Mouse (Mus musculus) kidney, embryonic 16.5 days (tissue): ENCODE data around the gene Rpl12. TPM values are rescaled to one million over a fixed set of nuclear protein-coding genes. Genes with fewer than 3 reads are reported as not detected.
"Not testable (repeated sequence)": the region's sequence is repeated elsewhere in the genome, so short reads cannot be mapped to it uniquely, and the experiment has no call there.

ENCODE experiments used
- ATAC-seq: fragments of 200-750 bp; cut with Nextera tagmentation; 2 replicates; pipeline ENCODE4 v1.8.0; 2017; ENCODE audit warnings: moderate TSS enrichment; ENCODE audit not compliant: low FRiP score, low TSS enrichment
- H3K27ac ChIP-seq: fragments of 300-500 bp; sonication (generic); 2 replicates; pipeline ENCODE4 v1.5.1; 2014; ENCODE audit warnings: low read length
- H3K27me3 ChIP-seq: fragments of 300-500 bp; sonication (generic); 2 replicates; pipeline ENCODE4 v1.6.1; 2014; ENCODE audit warnings: low read length, control low read depth, mixed read lengths; ENCODE audit not compliant: insufficient read depth
- H3K36me3 ChIP-seq: fragments of 300-500 bp; sonication (generic); 2 replicates; pipeline ENCODE4 v1.6.1; 2014; ENCODE audit warnings: low read length, control low read depth, mixed read lengths; ENCODE audit not compliant: insufficient read depth
- H3K4me1 ChIP-seq: fragments of 300-500 bp; sonication (generic); 2 replicates; pipeline ENCODE4 v1.6.1; 2014; ENCODE audit warnings: low read length, control low read depth, mixed read lengths; ENCODE audit not compliant: insufficient read depth
- H3K4me2 ChIP-seq: fragments of 300-500 bp; sonication (generic); replicated peaks from 2 replicates; pipeline ENCODE4 v1.6.1; 2014; ENCODE audit warnings: low read depth, low read length
- H3K4me3 ChIP-seq: fragments of 300-500 bp; sonication (generic); 2 replicates; pipeline ENCODE4 v1.5.1; 2014; ENCODE audit warnings: mild to moderate bottlenecking, low read length
- H3K9ac ChIP-seq: fragments of 300-500 bp; sonication (generic); replicated peaks from 2 replicates; pipeline ENCODE4 v1.6.1; 2014; ENCODE audit warnings: low read length
- H3K9me3 ChIP-seq: fragments of 300-500 bp; sonication (generic); 2 replicates; pipeline ENCODE4 v1.6.1; 2016; ENCODE audit warnings: low read length, control low read depth
- WGBS: fragments of 180-500 bp; shearing (Covaris S2); extraction: QIAGEN DNeasy Blood & Tissue Kit; methylation state at CpG from one replicate; pipeline ENCODE4 v1.1.7; 2014; 5-methylcytosine and 5-hydroxymethylcytosine counted together
- polyA plus RNA-seq: library from polyadenylated mRNA; unstranded; fragments of >200 nt; fragmentation: Nextera tagmentation; extraction: Ambion mirVana; gene quantifications from 2 replicates; pipeline ENCODE4 v1.2.1, GENCODE M21; 2015

Gene Rpl12
- polyA plus RNA-seq, 1 experiment from 2014 or later, result 176 TPM

DNA sequence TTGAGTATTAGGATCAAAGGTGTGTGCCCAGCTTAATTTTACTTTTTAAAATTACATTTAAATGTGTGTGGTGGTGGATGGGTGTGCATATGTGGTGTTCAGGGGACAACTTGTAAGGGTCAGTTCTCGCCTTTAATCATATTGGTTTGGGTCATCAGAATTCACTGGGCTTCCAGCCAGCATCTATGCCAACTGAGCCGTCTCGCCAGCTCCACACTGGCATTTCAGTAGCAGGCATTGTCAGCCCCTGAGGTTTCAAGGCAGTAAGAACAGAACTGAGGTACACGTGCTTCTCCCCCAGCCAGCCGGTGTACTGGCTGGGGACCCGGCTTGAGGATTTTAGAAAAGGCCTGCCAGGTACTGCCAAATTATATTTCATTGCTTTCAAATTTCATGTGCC is 35.7 kb downstream of the Rpl12 start:
- Histone ChIP-seq H3K4me3 (no peak overlapping the region), H3K27ac (no peak overlapping the region), H3K27me3 (no peaks in the 10 kb centered on the region), H3K4me1 (no peaks in the 10 kb centered on the region; the same call in 1 of the 2 replicates), H3K4me2 (no peak overlapping the region), H3K9ac (no peak overlapping the region), H3K9me3 (no peaks in the 10 kb centered on the region), H3K36me3 (no peaks in the 10 kb centered on the region)
- ATAC-seq, result no peak
- 86% methylated on average over 6 of the region's 6 CpGs for WGBS

DNA sequence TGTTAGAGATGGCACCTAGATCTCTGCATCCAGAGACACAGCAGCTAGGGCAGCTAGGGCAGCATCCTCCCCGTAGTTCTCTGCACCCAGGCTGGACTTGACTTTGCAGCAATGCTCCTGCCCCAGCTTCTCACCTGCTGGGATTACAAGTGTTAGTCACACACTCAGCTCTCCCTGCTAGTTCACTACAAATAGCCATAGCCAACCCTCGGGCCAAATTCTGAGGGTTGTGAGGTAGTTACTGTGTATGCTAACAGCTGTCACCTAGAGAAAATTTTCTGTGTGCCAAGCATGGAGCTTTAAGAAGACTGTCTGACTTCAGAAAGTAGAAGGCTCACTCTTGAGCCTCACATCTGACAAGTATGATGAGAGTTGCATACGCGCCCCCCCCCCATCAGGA is 36.4 kb downstream of the Rpl12 start:
- no peak overlapping the region for H3K4me2 ChIP-seq
- H3K27ac ChIP-seq, result no peak overlapping the region
- H3K36me3 ChIP-seq, result no peaks in the 10 kb centered on the region
- no peaks in the 10 kb centered on the region for H3K4me1 ChIP-seq
- H3K9ac ChIP-seq, result no peak overlapping the region
- H3K27me3 ChIP-seq, result no peaks in the 10 kb centered on the region
- no peak for ATAC-seq
- 87% methylated on average over 4 of the region's 4 CpGs for WGBS
- H3K4me3 ChIP-seq, result no peak overlapping the region
- no peaks in the 10 kb centered on the region for H3K9me3 ChIP-seq

DNA sequence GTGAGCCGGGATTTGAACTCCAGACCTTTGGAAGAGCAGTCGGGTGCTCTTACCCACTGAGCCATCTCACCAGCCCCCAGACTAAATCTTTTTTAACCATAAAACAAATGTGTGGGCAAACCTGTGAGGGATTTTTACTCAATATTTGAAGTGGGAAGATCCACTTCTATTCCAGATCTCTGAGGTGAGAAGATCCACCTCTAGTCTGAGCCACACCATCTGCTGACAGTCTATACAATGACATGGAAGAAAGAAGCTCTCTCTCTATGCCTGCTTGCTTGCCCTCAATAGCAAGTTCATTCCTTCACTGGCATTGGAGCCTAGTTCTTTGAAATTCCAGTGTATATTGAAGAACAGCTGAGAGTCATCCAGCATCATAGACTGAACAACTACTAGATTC is 38.4 kb downstream of the Rpl12 start:
- H3K4me3 ChIP-seq, result no peak overlapping the region
- no peaks in the 10 kb centered on the region for H3K36me3 ChIP-seq
- H3K27ac ChIP-seq, result no peak overlapping the region
- ATAC-seq, result no peak
- H3K4me2 ChIP-seq, result no peak overlapping the region
- H3K9me3 ChIP-seq, result no peaks in the 10 kb centered on the region
- whole genome bisulfite sequencing, result 73% methylated on average over 2 of the region's 2 CpGs
- H3K4me1 ChIP-seq, result no peaks in the 10 kb centered on the region
- no peak overlapping the region for H3K9ac ChIP-seq
- H3K27me3 ChIP-seq, result no peaks in the 10 kb centered on the region

DNA sequence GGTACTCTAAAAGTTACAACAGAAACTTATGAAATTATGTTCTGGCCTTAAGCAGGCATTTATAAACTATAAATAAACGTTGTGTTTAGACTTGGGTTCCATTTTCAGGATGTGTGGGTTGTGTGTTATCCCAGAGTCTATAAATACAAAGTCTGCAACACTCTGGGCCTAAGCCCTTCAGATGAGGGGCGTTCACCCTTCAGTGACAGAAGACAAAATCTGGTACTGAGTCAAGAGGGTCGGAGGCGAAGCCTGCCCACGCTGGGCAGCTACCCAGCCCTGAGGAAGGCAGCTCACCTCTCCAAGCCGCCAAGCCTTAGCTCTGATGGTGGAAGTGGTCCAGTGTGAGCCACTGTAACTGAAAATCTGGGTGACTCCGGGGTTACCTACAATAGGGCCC is 40.8 kb downstream of the Rpl12 start:
- Histone ChIP-seq H3K9ac (no peak overlapping the region), H3K27me3 (no peaks in the 10 kb centered on the region), H3K9me3 (no peaks in the 10 kb centered on the region), H3K4me2 (no peak overlapping the region), H3K36me3 (no peaks in the 10 kb centered on the region), H3K4me3 (no peak overlapping the region), H3K27ac (no peak overlapping the region), H3K4me1 (no peaks in the 10 kb centered on the region)
- ATAC-seq, result no peak
- 89% methylated on average over 7 of the region's 7 CpGs for WGBS

DNA sequence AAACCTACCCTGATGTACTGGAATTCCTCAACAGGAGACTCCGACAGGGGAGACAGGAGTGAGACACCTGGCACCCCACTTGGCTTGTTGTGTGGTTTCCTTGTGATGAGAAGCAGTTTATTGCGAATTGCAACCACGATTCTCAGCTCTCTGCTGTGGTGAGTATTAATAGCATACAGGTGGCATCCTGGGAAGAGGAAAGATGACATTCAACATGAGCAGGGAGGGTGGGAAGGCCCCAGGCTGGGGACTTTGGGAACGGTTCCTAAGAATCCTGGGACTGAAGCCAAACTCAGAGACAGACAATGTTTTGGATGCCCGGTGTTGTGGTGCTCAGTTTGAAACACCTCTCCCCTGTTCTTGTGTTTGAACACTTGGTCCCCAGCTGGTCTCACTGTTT is 43.7 kb downstream of the Rpl12 start:
- no peak overlapping the region for H3K27ac ChIP-seq
- H3K4me2 ChIP-seq, result no peak overlapping the region
- no peak overlapping the region for H3K4me3 ChIP-seq
- H3K9ac ChIP-seq, result no peak overlapping the region
- H3K9me3 ChIP-seq, result no peaks in the 10 kb centered on the region
- no peak for ATAC-seq
- no peaks in the 10 kb centered on the region for H3K4me1 ChIP-seq
- no peaks in the 10 kb centered on the region for H3K27me3 ChIP-seq
- no peaks in the 10 kb centered on the region for H3K36me3 ChIP-seq
- WGBS, result 77% methylated on average over 5 of the region's 5 CpGs

DNA sequence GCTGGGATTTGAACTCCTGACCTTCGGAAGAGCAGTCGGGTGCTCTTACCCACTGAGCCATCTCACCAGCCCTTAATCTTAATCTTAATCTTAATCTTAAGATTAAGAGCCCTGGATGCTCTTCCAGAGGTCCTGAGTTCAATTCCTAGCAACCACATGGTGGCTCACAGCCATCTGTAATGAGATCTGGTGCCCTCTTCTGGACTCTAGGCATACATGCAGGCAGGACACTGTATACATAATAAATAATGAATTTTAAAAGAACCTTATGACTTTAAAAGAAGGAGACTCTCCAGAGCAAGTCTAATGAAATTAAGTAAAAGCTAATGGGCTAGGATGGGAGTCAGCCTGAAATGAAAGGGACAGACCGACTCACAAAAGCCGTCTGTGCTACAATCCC is 47.7 kb downstream of the Rpl12 start:
- H3K36me3 ChIP-seq, H3K27me3 ChIP-seq, H3K9ac ChIP-seq, H3K27ac ChIP-seq, ATAC-seq, H3K9me3 ChIP-seq, H3K4me2 ChIP-seq, H3K4me1 ChIP-seq, H3K4me3 ChIP-seq: not testable (repeated sequence)
- 89% methylated on average over 4 of the region's 4 CpGs for WGBS

DNA sequence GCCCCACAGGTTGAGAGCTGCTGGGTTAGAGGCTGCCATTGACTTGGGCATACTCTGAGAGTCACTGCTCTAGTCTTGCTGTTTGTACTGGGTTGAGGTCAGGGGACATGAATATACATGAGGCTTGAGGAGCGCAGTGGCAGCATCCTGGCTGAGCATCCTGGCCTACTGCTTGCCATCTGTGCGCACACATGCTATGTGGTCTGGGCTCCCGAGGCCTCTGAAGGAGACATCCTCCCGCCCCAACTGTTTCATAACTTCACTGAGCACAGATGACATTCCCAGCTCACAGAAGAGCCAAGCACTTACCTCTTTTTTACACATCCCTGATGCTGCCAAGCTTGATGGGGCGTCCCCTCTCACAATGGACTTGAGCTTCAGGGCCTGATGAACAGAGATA is 53.5 kb downstream of the Rpl12 start:
- Histone ChIP-seq H3K4me2 (no peak overlapping the region), H3K4me1 (no peaks in the 10 kb centered on the region), H3K36me3 (no peaks in the 10 kb centered on the region), H3K9ac (no peak overlapping the region), H3K27me3 (no peaks in the 10 kb centered on the region), H3K4me3 (no peak overlapping the region), H3K9me3 (no peaks in the 10 kb centered on the region), H3K27ac (no peak overlapping the region)
- ATAC-seq, result no peak
- 86% methylated on average over 5 of the region's 5 CpGs for WGBS

Other genes starting within 250 kb of the Rpl12 start
- gene Cdk9, start 248.5 kb upstream of the Rpl12 start, polyA plus RNA-seq, result 113 and 115 TPM in 2 replicates
- 41.5 and 44.2 TPM in 2 replicates for gene Sh2d3c, start 240.5 kb upstream of the Rpl12 start, polyA plus RNA-seq
- gene 6330409D20Rik, start 220.5 kb upstream of the Rpl12 start, polyA plus RNA-seq, result 0.16 TPM in 1 of 2 replicates, not detected in the other
- 79.3 and 82.9 TPM in 2 replicates for gene Tor2a, start 204.3 kb upstream of the Rpl12 start, polyA plus RNA-seq
- gene Ttc16, start 185.9 kb upstream of the Rpl12 start, polyA plus RNA-seq, result 0.21 and 0.29 TPM in 2 replicates
- 6.1 and 6.8 TPM in 2 replicates for gene Ptrh1, start 185.8 kb upstream of the Rpl12 start, polyA plus RNA-seq
- 0.29 and 0.32 TPM in 2 replicates for gene Cfap157, start 177.1 kb upstream of the Rpl12 start, polyA plus RNA-seq
- 19.6 and 22.3 TPM in 2 replicates for gene Stxbp1, start 114.3 kb upstream of the Rpl12 start, polyA plus RNA-seq
- gene Fam129b, start 85.4 kb upstream of the Rpl12 start, polyA plus RNA-seq, result 54.4 and 56.2 TPM in 2 replicates
- gene Lrsam1, start 55 bp downstream of the Rpl12 start, polyA plus RNA-seq, result 11.7 and 12.2 TPM in 2 replicates
- gene Slc2a8, start 20.5 kb downstream of the Rpl12 start, polyA plus RNA-seq, result 36.9 and 39.2 TPM in 2 replicates
- 10.9 and 13.6 TPM in 2 replicates for gene Garnl3, start 170.1 kb downstream of the Rpl12 start, polyA plus RNA-seq